Mouse (Mus musculus): ENCODE measurements at regions not wholly inside any gene's neighbourhood (a gene's known extent, or its start where the extent isn't known, plus 50 kb on each side); places are given as distances from the start of the nearest gene placed in this dataset.
"Not testable (repeated sequence)": the region's sequence is repeated elsewhere in the genome, so short reads cannot be mapped to it uniquely, and the experiment has no call there.

GRCm38 (mm10) chr9:11441241-11441997 lies 536.8 kb upstream of the Cntn5 start:
- not testable (repeated sequence) for DNase-seq

DNA sequence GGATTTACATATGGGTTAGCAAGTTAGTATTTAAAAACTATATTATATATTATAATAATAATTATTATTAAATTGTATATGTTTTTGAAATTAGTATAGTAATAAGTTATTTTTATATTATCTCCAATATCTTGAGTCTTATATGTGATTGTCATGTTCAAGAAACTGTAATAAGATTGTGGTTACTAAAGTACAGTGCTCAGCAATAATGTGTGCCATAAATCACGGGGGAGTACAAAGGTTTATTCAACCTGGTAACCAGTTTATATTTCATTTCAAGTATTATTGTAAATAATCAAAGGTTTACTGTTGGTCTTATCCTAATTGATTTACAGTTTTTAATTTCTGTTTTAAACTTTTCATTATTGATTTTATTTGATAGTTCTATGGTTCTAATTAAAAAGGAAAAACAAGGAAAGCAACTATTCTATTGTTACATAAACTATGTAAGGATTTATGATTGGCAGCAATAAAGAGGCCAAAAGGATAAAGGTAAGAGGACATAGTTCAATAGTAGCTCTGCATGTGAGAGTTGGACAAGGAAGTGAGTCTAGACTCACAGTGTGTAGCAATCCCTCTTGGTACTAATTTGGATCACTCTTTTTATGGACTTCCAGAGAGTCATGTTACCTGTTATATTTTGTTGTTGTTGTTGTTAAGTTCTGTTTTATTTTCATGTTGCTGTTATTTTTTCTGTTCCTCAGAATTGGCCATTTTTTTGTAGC lies 532.0 kb upstream of the Cntn5 start:
- DNase-seq, result no peak

DNA sequence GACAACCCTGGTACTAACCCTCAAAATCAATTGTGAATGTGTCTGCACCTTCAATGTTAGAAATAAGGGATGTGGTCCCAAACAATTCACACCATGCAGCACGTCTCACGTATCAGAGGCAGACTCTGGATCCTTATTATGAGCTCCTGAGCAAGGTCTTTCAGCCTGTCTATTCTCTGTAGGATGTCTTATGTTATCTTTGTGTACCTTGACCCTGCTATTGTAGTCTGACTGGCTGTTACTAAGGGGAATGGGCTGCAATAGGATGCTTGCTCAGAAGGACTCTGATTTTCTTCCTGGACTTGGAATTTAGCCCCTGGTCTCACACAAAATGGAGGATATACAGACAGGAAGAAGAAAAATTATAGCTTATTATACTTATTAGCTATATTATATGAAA lies 531.4 kb upstream of the Cntn5 start:
- no peak for DNase-seq

DNA sequence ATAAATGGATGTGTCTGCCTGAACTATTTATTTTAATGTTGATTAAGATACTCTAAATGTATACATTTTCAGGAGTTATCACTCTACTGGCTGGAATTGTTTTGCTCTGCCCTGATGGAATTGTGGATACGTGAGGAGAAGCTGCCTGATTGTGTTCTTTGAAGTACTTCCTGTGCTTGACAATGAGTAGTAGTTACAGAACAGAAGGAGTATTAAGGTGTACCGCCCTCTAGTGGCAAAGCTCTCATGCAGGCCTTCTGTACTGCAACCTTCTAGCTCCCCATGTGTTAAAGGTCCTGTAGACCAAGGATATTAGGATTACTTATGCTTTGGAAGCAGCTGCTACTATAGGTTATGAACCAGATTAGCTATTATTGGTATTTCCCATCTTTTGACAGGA lies 530.4 kb upstream of the Cntn5 start:
- peak; percentile 8 for DNase-seq

DNA sequence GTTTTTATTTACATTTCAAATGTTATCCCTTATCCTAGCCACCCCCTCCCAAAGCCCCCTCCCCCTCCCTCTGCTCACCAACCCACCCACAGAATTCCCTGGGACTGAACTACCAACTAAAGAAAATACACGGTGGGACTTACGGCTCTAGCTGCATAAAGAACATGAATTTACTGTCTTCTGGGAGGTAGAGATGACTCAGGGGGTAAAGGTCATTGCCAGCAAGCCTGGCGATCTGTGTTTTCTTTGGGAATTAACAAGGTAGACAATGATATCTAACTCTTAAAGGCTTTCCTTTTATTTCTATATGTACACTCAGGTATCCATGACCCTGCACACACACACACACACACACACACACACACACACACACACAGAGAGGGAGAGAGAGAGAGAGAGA lies 521.9 kb upstream of the Cntn5 start:
- DNase-seq, result no peak

- DNase-seq, result no peak
Observed at GRCm38 (mm10) chr9:11396829-11397228, 492.3 kb upstream of the Cntn5 start.

- DNase-seq, result no peak
Observed at GRCm38 (mm10) chr9:11381648-11382075, 477.1 kb upstream of the Cntn5 start.

GRCm38 (mm10) chr9:11380531-11380930 lies 476.0 kb upstream of the Cntn5 start:
- no peak for DNase-seq

DNA sequence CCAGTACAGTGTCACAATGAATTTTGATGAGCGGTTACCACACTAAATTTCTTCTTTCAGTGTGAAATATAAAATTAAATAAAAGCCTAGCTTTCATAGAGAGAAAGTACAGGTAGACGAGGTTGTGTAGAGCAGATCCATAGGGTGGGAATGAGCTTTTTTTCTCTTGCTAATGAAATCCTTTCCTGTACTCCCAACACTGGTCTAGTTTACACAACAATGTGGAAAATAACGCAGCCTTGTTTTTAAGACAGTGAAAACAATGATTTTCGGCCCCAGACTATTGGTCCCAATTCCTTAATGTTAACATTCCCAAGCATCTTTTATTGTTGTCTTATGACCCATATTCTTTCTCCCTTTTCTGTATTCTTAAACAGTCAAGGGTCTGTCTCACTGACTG lies 473.5 kb upstream of the Cntn5 start:
- no peak for DNase-seq

- DNase-seq, result no peak
Observed at GRCm38 (mm10) chr9:11377586-11377985, 473.0 kb upstream of the Cntn5 start.

GRCm38 (mm10) chr9:11373294-11373903 lies 468.8 kb upstream of the Cntn5 start:
- no peak for DNase-seq

DNA sequence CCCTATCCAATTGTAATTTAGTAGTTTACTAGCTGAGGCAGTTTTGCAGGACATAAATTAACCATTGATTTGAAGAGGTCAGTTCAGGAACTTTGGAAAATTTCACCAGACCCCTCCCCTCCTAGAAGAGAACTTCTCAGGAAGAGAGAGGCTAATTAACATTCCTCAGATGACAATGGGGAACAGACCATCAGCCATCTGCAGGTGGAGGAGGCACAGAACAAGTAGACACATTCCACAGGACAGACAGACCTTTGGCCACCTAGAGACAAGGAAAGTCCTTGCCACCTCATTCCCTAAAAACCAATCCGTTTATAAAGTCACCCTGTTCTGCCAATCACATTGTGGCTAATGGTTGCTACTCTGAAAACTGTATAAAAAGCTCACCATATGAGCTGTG lies 463.5 kb upstream of the Cntn5 start:
- DNase-seq, result no peak

- no peak for DNase-seq
Observed at GRCm38 (mm10) chr9:11328900-11329299, 424.3 kb upstream of the Cntn5 start.

DNA sequence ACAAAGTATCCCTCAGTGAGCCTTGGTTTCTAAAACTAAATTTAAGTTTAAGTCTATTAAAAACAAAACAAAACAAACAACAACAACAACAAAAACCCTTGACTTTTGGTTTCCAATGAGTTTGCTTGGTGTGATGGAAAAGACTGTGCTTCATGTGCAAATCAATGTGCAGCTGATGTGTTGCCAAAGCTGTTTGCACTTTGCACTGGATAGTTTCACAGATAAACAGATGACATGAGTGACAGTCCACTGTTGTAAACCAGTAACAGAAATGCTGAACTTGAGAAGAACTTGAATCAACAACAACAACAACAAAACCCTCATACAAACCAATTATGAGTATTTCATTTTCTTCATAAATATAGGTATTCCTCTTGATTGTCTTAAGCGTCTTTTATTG lies 412.6 kb upstream of the Cntn5 start:
- DNase-seq, result no peak

DNA sequence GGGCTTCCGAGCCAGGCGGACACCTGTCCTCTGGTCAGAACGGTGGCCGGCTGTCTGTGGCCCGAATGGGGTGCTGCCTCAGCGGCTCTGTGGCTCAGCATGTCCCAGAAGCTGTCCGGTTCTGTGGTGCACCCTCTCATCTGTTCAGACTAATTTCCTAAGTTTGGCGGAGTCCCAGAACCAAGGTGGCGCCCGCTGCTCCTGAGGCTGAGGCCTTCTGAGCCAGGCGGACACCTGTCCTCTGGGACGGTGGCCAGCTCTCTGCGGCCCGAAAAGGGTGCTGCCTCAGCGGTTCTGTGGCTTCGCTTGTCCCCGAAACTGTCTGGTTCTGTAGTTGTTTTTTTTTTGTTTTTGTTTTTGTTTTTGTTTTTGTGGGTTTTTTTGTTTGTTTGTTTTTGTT lies 392.5 kb upstream of the Cntn5 start:
- not testable (repeated sequence) for DNase-seq

GRCm38 (mm10) chr9:11285135-11285534 lies 380.6 kb upstream of the Cntn5 start:
- DNase-seq, result no peak

DNA sequence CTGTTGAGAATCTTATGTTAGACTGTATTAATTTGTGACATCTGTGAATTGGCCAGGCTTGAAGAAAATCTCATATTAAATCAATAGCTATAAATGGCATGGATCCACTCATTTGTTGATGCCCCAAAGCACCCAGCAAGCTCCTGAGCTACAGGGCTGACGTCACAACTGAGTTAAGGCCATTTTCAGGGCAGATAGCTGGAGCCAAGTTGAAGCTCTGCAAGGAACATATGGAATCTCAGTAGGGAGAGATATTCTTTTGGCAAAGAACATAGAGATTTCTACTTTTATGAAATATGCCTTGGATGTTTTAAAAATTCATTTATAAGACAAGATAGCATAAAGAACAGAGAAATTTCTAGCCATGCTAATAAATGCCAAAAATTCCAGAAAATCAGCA lies 380.0 kb upstream of the Cntn5 start:
- DNase-seq, result no peak

- no peak for DNase-seq
Observed at GRCm38 (mm10) chr9:11279409-11280127, 375.0 kb upstream of the Cntn5 start.

DNA sequence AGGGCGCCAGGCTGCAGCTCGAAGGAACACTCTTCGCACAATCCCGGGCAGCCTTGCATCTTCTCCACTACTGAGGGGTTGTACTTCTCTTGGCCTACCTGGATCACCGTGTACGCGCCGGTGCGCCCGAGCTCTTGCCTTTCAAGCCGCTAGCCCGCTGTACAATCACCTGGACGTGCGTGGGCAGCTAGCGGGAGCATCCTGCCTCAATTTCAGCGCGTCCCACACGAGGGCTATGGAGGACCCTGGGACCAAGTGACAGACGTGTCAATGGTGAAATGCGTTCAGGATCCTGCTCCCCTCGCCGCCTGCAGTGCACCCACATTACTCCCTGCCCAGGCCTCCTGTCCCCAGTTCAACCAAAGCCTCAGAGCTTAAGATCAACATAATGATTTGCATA lies 373.2 kb upstream of the Cntn5 start:
- no peak for DNase-seq

GRCm38 (mm10) chr9:11276966-11277365 lies 372.4 kb upstream of the Cntn5 start:
- no peak for DNase-seq

GRCm38 (mm10) chr9:11256848-11257247 lies 352.3 kb upstream of the Cntn5 start:
- no peak for DNase-seq

GRCm38 (mm10) chr9:11206829-11207228 lies 302.3 kb upstream of the Cntn5 start:
- peak; percentile 21 for DNase-seq

GRCm38 (mm10) chr9:11206267-11206666 lies 301.7 kb upstream of the Cntn5 start:
- no peak for DNase-seq
